Mouse (Mus musculus) testis, adult 2 months (tissue): ENCODE results near the gene Trim72. TPM values are rescaled to one million over a fixed set of nuclear protein-coding genes. Genes with fewer than 3 reads are reported as not detected.

Experiments
- H3K27ac ChIP-seq: fragments of 200-500 bp; 2 replicates; pipeline ENCODE4 v1.5.1; 2012; ENCODE audit warnings: low read depth, low read length; ENCODE audit not compliant: control insufficient read depth, insufficient read depth
- H3K27me3 ChIP-seq: fragments of 200-500 bp; 2 replicates; pipeline ENCODE4 v1.6.1; 2012; ENCODE audit warnings: mild to moderate bottlenecking, low read length, moderate library complexity; ENCODE audit not compliant: control insufficient read depth, insufficient read depth
- H3K36me3 ChIP-seq: fragments of 200-500 bp; 2 replicates; pipeline ENCODE4 v1.6.1; 2012; ENCODE audit warnings: mild to moderate bottlenecking, low read length; ENCODE audit not compliant: control insufficient read depth, insufficient read depth
- H3K4me1 ChIP-seq: fragments of 200-500 bp; 2 replicates; pipeline ENCODE4 v1.6.1; 2012; ENCODE audit warnings: low read length; ENCODE audit not compliant: control insufficient read depth, insufficient read depth
- H3K4me3 ChIP-seq: fragments of 200-500 bp; 2 replicates; pipeline ENCODE4 v1.5.1; 2012; ENCODE audit warnings: low read depth, mild to moderate bottlenecking, low read length, moderate library complexity, mixed read lengths; ENCODE audit not compliant: control insufficient read depth
- CTCF ChIP-seq: fragments of 200-500 bp; IDR thresholded peaks from 2 replicates; pipeline ENCODE4 v1.5.1; 2012; ENCODE audit warnings: low read depth, mild to moderate bottlenecking, inconsistent platforms, low read length, moderate library complexity; ENCODE audit not compliant: control insufficient read depth, insufficient read depth, insufficient replicate concordance
- POLR2A ChIP-seq: fragments of 200-500 bp; IDR thresholded peaks from 2 replicates; pipeline ENCODE4 v1.6.1; 2012; ENCODE audit warnings: low read depth, mild to moderate bottlenecking, inconsistent platforms, low read length, moderate library complexity; ENCODE audit not compliant: control insufficient read depth
- polyA plus RNA-seq: library from polyadenylated mRNA; depleted of rRNA; stranded (reverse); fragments of >200 nt; gene quantifications from 2 replicates; pipeline ENCODE4 v1.2.3, GENCODE M21; 2012; rRNA removed

Gene Trim72
- polyA plus RNA-seq: 0.25 and 0.32 TPM in 2 replicates

- no peaks in the 10 kb centered on the region for H3K27me3 ChIP-seq
- peaks cover 3% of the 10 kb centered on the region for H3K4me1 ChIP-seq
- no peak within 1 kb of the TSS for H3K27ac ChIP-seq
- no peaks in the 10 kb centered on the region for H3K36me3 ChIP-seq
- TF ChIP-seq CTCF (no peak), POLR2A (no peak)
- H3K4me3 ChIP-seq: no peak within 1 kb of the TSS
Observed at GRCm38 (mm10) chr7:128003688-128004087, at the start of gene Trim72. Gene Trim72 (plus strand): TSS chr7:128003949.

- no peaks in the 10 kb centered on the region for H3K36me3 ChIP-seq
- no peaks in the 10 kb centered on the region for H3K4me1 ChIP-seq
- TF ChIP-seq CTCF (no peak), POLR2A (no peak)
- H3K27ac ChIP-seq: no peak overlapping the region
- no peaks in the 10 kb centered on the region for H3K27me3 ChIP-seq
- H3K4me3 ChIP-seq: no peak overlapping the region
Observed at GRCm38 (mm10) chr7:127959364-127959763, 44.4 kb upstream of the Trim72 start.

GRCm38 (mm10) chr7:127966371-127966918 lies 37.3 kb upstream of the Trim72 start:
- H3K27ac ChIP-seq: peak overlapping the region; percentile 98
- TF ChIP-seq CTCF: no peak
- no peak for TF ChIP-seq POLR2A
- H3K27me3 ChIP-seq: no peaks in the 10 kb centered on the region
- H3K4me1 ChIP-seq: no peaks in the 10 kb centered on the region; the same call in 1 of the 2 replicates
- peaks cover 2% of the 10 kb centered on the region; the same call in 1 of the 2 replicates for H3K36me3 ChIP-seq
- peak overlapping the region; percentile 91 for H3K4me3 ChIP-seq

- peak within 1 kb of the TSS; percentile 98 for H3K27ac ChIP-seq
- TF ChIP-seq CTCF: no peak
- peak; percentile 99 for TF ChIP-seq POLR2A
- H3K36me3 ChIP-seq: peaks cover 2% of the 10 kb centered on the region; the same call in 1 of the 2 replicates
Observed at GRCm38 (mm10) chr7:127967004-127967921, 36.5 kb upstream of the Trim72 start, which contains the start of gene Fus. Gene Fus (plus strand): TSS chr7:127967457.

GRCm38 (mm10) chr7:127967922-127968828 lies 35.6 kb upstream of the Trim72 start:
- Histone ChIP-seq H3K4me3 (peak overlapping the region; percentile 97), H3K27me3 (no peaks in the 10 kb centered on the region), H3K36me3 (peaks cover 2% of the 10 kb centered on the region; the same call in 1 of the 2 replicates), H3K27ac (peak overlapping the region; percentile 65), H3K4me1 (no peaks in the 10 kb centered on the region; the same call in 1 of the 2 replicates)
- TF ChIP-seq CTCF (no peak), POLR2A (peak; percentile 26; the same call in 1 of the 2 replicates)

More at GRCm38 (mm10) chr7:127967004-127967921, 36.5 kb upstream of the Trim72 start, which contains the start of gene Fus:
- Histone ChIP-seq H3K4me1 (no peaks in the 10 kb centered on the region; the same call in 1 of the 2 replicates), H3K4me3 (peak within 1 kb of the TSS; percentile 97), H3K27me3 (no peaks in the 10 kb centered on the region)

GRCm38 (mm10) chr7:127974413-127974930 lies 29.3 kb upstream of the Trim72 start:
- Histone ChIP-seq H3K4me1 (no peaks in the 10 kb centered on the region), H3K36me3 (peaks cover 3% of the 10 kb centered on the region), H3K4me3 (no peak overlapping the region), H3K27me3 (no peaks in the 10 kb centered on the region), H3K27ac (no peak overlapping the region)
- TF ChIP-seq POLR2A: no peak
- TF ChIP-seq CTCF: no peak

GRCm38 (mm10) chr7:127978856-127979255 lies 24.9 kb upstream of the Trim72 start:
- Histone ChIP-seq H3K27ac (no peak overlapping the region), H3K4me3 (no peak overlapping the region), H3K27me3 (no peaks in the 10 kb centered on the region), H3K36me3 (peaks cover 3% of the 10 kb centered on the region), H3K4me1 (no peaks in the 10 kb centered on the region)
- TF ChIP-seq CTCF: no peak
